Mouse (Mus musculus): ENCODE measurements around the gene Pgap3. TPM values are rescaled to one million over a fixed set of nuclear protein-coding genes. Genes with fewer than 3 reads are reported as not detected.
A peak's percentile ranks its signal among the peaks of the same experiment; 100 is the strongest.

Gene Pgap3
- polyA plus RNA-seq, 1 experiment from 2014 or later: 18.0 TPM

GRCm38 (mm10) chr11:98438331-98439158, 38.3 kb upstream of the Pgap3 start, which contains the start of gene Mien1:
Gene Mien1 (minus strand): TSS chr11:98438991.
- peak; percentile 90 for ATAC-seq (replicated peaks; ENCODE audit: extremely low read depth, insufficient read depth, low FRiP score)
- Histone ChIP-seq H3K9me3 (replicated peaks; ENCODE audit: control insufficient read depth, low read length) (no peaks in the 10 kb centered on the region), H3K27ac (ENCODE audit: low read length) (peak within 1 kb of the TSS; percentile 54), H3K4me2 (ENCODE audit: low read depth, low read length) (peak within 1 kb of the TSS; percentile 88), H3K4me1 (ENCODE audit: control insufficient read depth, insufficient read depth, low read length) (peaks cover 3% of the 10 kb centered on the region; the same call in 1 of the 2 replicates), H3K9ac (ENCODE audit: low read length) (peak within 1 kb of the TSS; percentile 71), H3K27me3 (ENCODE audit: control insufficient read depth, insufficient read depth, low read length) (no peaks in the 10 kb centered on the region), H3K36me3 (ENCODE audit: control insufficient read depth, insufficient read depth) (peaks cover 10% of the 10 kb centered on the region), H3K4me3 (ENCODE audit: low read length) (peak within 1 kb of the TSS; percentile 69)
- WGBS: 2% methylated on average over 43 of the region's 43 CpGs

GRCm38 (mm10) chr11:98437441-98437840, 37.2 kb upstream of the Pgap3 start:
- no peak overlapping the region for H3K4me3 ChIP-seq (ENCODE audit: low read length)
- no peaks in the 10 kb centered on the region for H3K9me3 ChIP-seq (replicated peaks; ENCODE audit: control insufficient read depth, low read length)
- H3K27ac ChIP-seq (ENCODE audit: low read length): no peak overlapping the region
- H3K4me2 ChIP-seq (ENCODE audit: low read depth, low read length): no peak overlapping the region
- 81% methylated on average over 6 of the region's 6 CpGs for WGBS
- H3K9ac ChIP-seq (ENCODE audit: low read length): no peak overlapping the region
- peaks cover 17% of the 10 kb centered on the region for H3K36me3 ChIP-seq (ENCODE audit: control insufficient read depth, insufficient read depth)
- no peaks in the 10 kb centered on the region for H3K27me3 ChIP-seq (ENCODE audit: control insufficient read depth, insufficient read depth, low read length)
- peaks cover 3% of the 10 kb centered on the region; the same call in 1 of the 2 replicates for H3K4me1 ChIP-seq (ENCODE audit: control insufficient read depth, insufficient read depth, low read length)
- ATAC-seq (replicated peaks; ENCODE audit: extremely low read depth, insufficient read depth, low FRiP score): no peak

GRCm38 (mm10) chr11:98435723-98436122, 35.4 kb upstream of the Pgap3 start:
- Histone ChIP-seq H3K4me3 (ENCODE audit: low read length) (no peak overlapping the region), H3K9ac (ENCODE audit: low read length) (no peak overlapping the region), H3K4me1 (ENCODE audit: control insufficient read depth, insufficient read depth, low read length) (peaks cover 3% of the 10 kb centered on the region; the same call in 1 of the 2 replicates), H3K27me3 (ENCODE audit: control insufficient read depth, insufficient read depth, low read length) (no peaks in the 10 kb centered on the region), H3K27ac (ENCODE audit: low read length) (no peak overlapping the region), H3K4me2 (ENCODE audit: low read depth, low read length) (no peak overlapping the region), H3K9me3 (replicated peaks; ENCODE audit: control insufficient read depth, low read length) (no peaks in the 10 kb centered on the region), H3K36me3 (ENCODE audit: control insufficient read depth, insufficient read depth) (peaks cover 25% of the 10 kb centered on the region)
- WGBS: 83% methylated on average over 9 of the region's 9 CpGs
- no peak for ATAC-seq (replicated peaks; ENCODE audit: extremely low read depth, insufficient read depth, low FRiP score)

GRCm38 (mm10) chr11:98431743-98432502, 31.6 kb upstream of the Pgap3 start:
- Histone ChIP-seq H3K9me3 (replicated peaks; ENCODE audit: control insufficient read depth, low read length) (no peaks in the 10 kb centered on the region), H3K27ac (ENCODE audit: low read length) (no peak overlapping the region), H3K27me3 (ENCODE audit: control insufficient read depth, insufficient read depth, low read length) (no peaks in the 10 kb centered on the region), H3K9ac (ENCODE audit: low read length) (no peak overlapping the region), H3K4me3 (ENCODE audit: low read length) (no peak overlapping the region), H3K4me1 (ENCODE audit: control insufficient read depth, insufficient read depth, low read length) (no peaks in the 10 kb centered on the region), H3K36me3 (ENCODE audit: control insufficient read depth, insufficient read depth) (peaks cover 54% of the 10 kb centered on the region), H3K4me2 (ENCODE audit: low read depth, low read length) (no peak overlapping the region)
- 75% methylated on average over 9 of the region's 9 CpGs for WGBS
- no peak for ATAC-seq (replicated peaks; ENCODE audit: extremely low read depth, insufficient read depth, low FRiP score)

- no peak overlapping the region for H3K4me2 ChIP-seq (ENCODE audit: low read depth, low read length)
- H3K36me3 ChIP-seq (ENCODE audit: control insufficient read depth, insufficient read depth): peaks cover 64% of the 10 kb centered on the region
- H3K9ac ChIP-seq (ENCODE audit: low read length): no peak overlapping the region
- H3K9me3 ChIP-seq (replicated peaks; ENCODE audit: control insufficient read depth, low read length): no peaks in the 10 kb centered on the region
- H3K4me1 ChIP-seq (ENCODE audit: control insufficient read depth, insufficient read depth, low read length): no peaks in the 10 kb centered on the region
- ATAC-seq (replicated peaks; ENCODE audit: extremely low read depth, insufficient read depth, low FRiP score): no peak
- no peak overlapping the region for H3K4me3 ChIP-seq (ENCODE audit: low read length)
- 82% methylated on average over 5 of the region's 5 CpGs for WGBS
- H3K27me3 ChIP-seq (ENCODE audit: control insufficient read depth, insufficient read depth, low read length): no peaks in the 10 kb centered on the region
- no peak overlapping the region for H3K27ac ChIP-seq (ENCODE audit: low read length)
Observed at GRCm38 (mm10) chr11:98428436-98428835, 28.1 kb upstream of the Pgap3 start.

- Histone ChIP-seq H3K27ac (ENCODE audit: low read length) (no peak overlapping the region), H3K36me3 (ENCODE audit: control insufficient read depth, insufficient read depth) (peaks cover 71% of the 10 kb centered on the region), H3K4me2 (ENCODE audit: low read depth, low read length) (no peak overlapping the region), H3K9me3 (replicated peaks; ENCODE audit: control insufficient read depth, low read length) (no peaks in the 10 kb centered on the region), H3K4me3 (ENCODE audit: low read length) (no peak overlapping the region), H3K9ac (ENCODE audit: low read length) (no peak overlapping the region), H3K4me1 (ENCODE audit: control insufficient read depth, insufficient read depth, low read length) (no peaks in the 10 kb centered on the region), H3K27me3 (ENCODE audit: control insufficient read depth, insufficient read depth, low read length) (no peaks in the 10 kb centered on the region)
- 90% methylated on average over 7 of the region's 7 CpGs for WGBS
- ATAC-seq (replicated peaks; ENCODE audit: extremely low read depth, insufficient read depth, low FRiP score): no peak
Observed at GRCm38 (mm10) chr11:98426592-98426991, 26.3 kb upstream of the Pgap3 start.

- H3K4me3 ChIP-seq (ENCODE audit: low read length): no peak overlapping the region
- H3K27ac ChIP-seq (ENCODE audit: low read length): peak overlapping the region; percentile 19; the same call in 1 of the 2 replicates
- WGBS: 74% methylated on average over 10 of the region's 10 CpGs
- no peak overlapping the region for H3K9ac ChIP-seq (ENCODE audit: low read length)
- ATAC-seq (replicated peaks; ENCODE audit: extremely low read depth, insufficient read depth, low FRiP score): no peak
- H3K4me1 ChIP-seq (ENCODE audit: control insufficient read depth, insufficient read depth, low read length): peaks cover 47% of the 10 kb centered on the region
- H3K27me3 ChIP-seq (ENCODE audit: control insufficient read depth, insufficient read depth, low read length): no peaks in the 10 kb centered on the region
- H3K36me3 ChIP-seq (ENCODE audit: control insufficient read depth, insufficient read depth): peaks cover 23% of the 10 kb centered on the region
- no peak overlapping the region for H3K4me2 ChIP-seq (ENCODE audit: low read depth, low read length)
- H3K9me3 ChIP-seq (replicated peaks; ENCODE audit: control insufficient read depth, low read length): no peaks in the 10 kb centered on the region
Observed at GRCm38 (mm10) chr11:98418939-98419547, 18.8 kb upstream of the Pgap3 start.

GRCm38 (mm10) chr11:98418273-98418672, 18.0 kb upstream of the Pgap3 start:
- WGBS: 40% methylated on average over 5 of the region's 6 CpGs
- peaks cover 16% of the 10 kb centered on the region for H3K36me3 ChIP-seq (ENCODE audit: control insufficient read depth, insufficient read depth)
- ATAC-seq (replicated peaks; ENCODE audit: extremely low read depth, insufficient read depth, low FRiP score): no peak
- no peak overlapping the region for H3K4me2 ChIP-seq (ENCODE audit: low read depth, low read length)
- no peak overlapping the region for H3K4me3 ChIP-seq (ENCODE audit: low read length)
- H3K4me1 ChIP-seq (ENCODE audit: control insufficient read depth, insufficient read depth, low read length): peaks cover 52% of the 10 kb centered on the region
- no peaks in the 10 kb centered on the region for H3K27me3 ChIP-seq (ENCODE audit: control insufficient read depth, insufficient read depth, low read length)
- no peak overlapping the region for H3K9ac ChIP-seq (ENCODE audit: low read length)
- H3K9me3 ChIP-seq (replicated peaks; ENCODE audit: control insufficient read depth, low read length): no peaks in the 10 kb centered on the region
- H3K27ac ChIP-seq (ENCODE audit: low read length): peak overlapping the region; percentile 47
